Mouse (Mus musculus) MN1 (cell line): ENCODE measurements around the gene Bmp7.

Experiments
- DNase-seq: peaks from one replicate; pipeline ENCODE4 v3.0.0-alpha.2; 2016; ENCODE audit warnings: low spot score

Gene Bmp7

DNA sequence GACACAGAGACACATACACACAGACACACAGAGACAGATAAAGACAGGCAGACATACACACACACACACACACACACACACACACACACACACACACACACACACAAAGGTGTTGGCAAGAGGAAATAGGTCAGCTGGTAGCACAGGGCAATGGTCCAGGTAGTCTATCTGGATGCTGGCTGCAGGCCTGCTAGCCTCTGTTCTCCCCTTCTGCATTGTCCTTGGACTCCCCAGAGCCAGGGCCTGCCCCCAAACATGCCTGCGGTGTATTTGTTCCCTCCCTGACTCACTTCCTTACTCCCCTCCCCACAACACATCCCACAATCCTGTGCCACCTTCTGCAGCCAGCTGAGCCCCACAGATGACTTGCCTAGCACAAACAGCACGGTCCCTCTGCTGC is 86.0 kb downstream of the Bmp7 start:
- peak; percentile 50 for DNase-seq

DNA sequence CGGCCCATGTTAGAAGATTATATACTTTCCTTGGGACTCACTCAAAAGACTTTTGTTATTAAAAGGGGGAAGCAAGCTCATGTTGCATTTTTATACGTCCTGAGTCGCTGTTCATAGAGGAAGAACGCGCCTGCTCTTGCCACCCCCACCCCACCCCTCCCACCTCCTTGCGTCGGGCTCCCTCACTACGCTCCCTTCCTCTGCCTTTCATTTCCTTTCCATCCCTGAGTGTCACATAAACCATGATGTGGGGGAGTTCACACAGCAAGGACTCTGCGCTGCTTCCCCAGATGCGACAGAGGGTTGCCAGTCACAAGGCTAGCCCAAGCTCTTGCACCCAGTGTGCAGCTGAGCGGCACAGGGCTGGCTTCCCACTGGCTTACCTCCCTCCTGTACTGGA is 88.3 kb downstream of the Bmp7 start:
- DNase-seq, result no peak

DNA sequence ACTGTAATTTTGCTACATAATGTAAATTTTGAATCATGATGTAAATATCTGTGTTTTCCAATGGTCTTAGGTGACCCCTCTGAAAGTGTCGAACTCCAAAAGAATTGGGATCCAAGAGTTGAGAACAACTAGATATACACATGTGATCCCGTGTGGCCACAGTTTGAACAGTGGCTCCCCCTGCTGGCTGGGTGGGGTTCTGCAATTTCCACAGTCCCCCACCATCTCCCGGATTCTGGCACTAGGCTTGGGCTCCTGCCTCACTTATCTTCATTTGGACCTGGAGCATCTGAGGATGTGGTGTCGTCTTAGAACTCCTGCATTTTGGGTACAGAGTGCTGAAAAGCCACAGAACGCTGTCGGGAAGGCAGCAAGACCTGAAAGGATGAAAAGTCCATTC is 91.9 kb downstream of the Bmp7 start:
- no peak for DNase-seq

DNA sequence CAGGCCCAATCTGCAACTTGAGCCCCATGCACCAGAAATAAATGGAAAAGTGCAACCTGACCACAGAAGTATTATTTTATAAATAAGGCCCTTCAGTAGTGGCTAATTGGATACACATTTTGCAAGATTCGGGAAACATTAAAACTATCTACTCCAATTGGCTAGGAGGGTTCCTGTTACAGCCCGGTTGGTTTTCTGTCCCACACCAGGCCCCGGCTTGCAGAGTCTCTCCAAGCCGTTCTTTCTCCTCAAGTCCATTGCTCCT is 93.9 kb downstream of the Bmp7 start:
- DNase-seq, result no peak

DNA sequence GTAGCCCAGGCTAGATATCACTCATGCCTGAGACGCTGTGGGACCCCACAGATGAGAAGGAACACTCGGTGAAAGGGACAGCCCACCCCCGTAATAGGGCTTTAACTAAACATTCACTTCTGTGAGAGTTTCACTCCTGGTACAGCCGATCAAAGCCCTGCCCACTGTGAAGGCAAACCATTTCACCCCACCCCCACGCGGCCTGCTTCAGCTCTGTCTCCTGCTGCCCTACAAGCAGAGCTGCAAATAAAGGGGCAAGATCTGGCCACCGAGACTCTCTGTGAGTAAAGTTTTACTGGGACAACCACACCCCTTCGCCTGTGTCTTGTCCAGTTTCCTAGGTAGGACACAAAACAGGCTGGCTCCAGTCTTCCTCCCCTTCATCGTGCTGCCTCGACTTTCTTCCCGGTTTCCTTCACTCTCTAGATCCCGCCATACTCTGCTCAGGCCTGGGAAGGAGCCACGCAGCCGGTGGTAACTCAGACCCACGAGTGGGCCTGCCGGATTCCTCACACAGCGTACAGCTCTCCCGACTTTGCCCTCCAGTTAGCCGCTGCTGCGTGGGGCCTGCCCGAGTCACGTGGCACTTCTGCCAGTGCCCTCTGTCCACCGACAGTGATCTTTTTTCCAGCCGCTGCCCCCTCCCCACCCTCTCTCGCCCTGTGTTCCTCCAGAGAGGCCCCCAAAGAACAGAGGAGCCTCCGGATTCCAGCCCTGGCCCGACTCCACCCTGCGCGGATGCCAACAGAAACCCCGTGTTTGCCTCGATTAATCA is 94.4 kb downstream of the Bmp7 start:
- no peak for DNase-seq

DNA sequence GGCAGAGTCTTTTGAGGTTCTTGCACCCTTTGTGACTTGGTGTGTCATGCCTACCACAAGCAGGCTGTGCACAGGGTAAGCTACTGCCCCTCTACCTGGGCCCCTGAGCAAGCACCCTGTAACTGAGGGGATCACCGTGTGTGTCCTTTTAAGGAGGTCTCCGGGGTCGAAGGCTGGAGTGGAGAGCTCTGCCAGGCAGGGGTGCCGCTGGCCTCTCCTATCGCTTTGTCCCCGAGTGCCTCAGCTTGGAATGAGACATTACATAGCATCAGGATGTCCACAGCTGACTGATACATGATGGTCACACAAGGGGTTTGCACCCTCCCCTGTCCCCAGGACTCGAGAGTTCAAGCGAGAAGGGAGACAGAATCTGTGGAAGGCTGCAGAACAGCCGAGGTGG is 96.2 kb downstream of the Bmp7 start:
- DNase-seq, result no peak

DNA sequence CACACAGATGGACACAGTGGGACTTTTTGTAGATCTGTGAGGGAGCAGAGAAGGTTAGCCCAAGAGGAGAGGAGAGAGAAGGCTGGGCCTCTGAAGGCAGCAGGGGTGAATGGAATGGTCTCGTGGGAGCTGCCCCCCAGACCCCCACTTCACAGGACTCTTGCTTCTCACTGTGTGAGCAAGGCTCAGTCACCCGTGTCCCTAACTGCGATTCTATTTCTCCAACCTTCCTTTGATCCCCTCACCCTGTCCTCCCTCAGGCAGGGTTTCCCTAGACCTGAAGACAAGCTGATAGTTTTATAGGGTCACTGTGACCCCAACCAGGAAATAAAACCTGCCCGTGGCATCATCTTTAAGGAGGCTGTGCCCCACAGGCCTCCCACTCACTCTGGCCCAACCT is 97.8 kb downstream of the Bmp7 start:
- no peak for DNase-seq

DNA sequence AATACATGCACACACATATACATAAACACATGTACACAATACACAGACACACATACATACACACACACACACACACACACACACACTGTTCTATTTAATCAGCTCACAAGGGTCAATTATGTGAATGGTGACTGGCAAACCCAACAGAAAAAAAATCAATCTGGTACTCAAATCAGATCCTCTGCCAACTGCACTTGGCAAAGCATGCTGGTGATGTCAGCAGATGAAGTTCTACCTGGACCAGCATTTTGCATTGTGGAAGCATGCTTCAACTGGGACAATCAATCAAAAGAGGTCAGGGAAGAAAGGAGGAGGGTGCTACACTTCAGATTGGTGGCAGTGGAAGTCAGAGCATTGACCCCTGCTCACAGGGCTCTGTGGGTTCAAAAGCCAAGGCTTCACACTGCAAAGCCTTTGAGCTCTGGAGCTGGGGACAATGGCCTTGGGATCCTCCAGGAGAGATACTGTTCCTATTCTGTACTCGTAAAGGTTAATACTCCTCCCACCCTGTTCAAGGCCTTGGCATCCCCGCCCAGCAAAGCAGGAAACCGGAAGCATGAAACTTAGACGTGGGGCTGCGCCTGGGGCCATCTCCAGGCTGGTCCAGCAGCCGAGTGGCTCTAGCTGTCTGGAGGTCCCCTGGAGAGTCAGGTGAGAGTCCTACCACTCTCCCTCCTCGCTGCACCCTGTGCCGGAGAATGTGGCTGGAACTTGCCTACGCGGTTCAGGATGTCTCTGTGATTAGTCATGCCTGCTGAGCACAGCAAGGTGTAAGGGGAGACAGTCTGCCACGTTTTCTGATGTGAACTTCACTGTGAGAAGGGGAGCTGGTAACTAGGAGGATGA is 99.0 kb downstream of the Bmp7 start:
- peak; percentile 18 for DNase-seq

DNA sequence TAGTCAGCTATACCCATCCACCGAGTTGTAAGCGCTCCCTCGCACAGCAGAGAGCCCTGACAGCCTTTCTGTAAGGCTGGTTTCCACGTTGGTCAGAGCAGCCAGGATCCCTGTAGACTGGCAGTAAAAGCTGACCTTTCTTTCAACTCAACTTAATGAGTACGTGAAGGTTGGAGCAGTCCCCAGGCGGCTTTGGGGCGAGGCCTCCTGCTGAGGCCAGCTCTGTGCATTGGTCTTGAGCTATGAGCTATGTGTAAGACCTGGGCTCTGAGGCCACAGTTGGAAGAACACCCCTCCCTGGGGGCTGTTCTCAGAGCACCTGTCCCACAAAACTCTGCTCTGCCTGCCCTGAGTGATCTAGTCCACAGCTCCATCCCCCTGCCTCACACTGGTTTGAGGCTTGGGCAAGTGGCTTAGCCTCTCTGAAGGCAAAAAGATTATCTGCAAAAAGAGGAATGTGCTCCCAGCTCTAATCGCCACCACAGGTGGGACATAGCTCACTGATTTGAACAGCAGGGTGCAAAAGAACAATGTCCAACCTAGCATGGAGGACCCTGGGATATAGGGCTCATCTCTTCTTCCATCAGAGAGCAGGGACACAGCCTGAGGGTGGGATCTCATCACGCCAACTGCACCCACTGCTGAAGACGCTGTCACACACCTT is 100.7 kb downstream of the Bmp7 start:
- no peak for DNase-seq

DNA sequence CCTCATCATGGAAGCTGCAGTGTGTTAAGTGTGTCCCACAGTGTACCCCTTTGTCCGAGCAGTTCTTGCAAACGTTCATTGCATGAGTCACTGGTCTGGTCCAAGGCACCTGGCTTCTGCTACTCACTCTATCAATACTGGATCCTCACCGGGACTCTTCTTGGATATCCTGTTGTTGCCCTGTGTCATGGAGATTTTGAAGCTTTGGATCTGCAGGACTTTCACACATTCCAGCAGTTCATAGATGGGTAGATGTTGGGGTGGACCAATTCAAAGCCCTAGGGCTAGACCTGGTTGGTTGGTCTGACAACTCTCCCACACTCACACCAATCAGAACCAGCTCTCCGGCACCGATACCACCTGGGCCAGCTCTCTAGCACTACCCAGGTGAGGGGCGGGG is 103.6 kb downstream of the Bmp7 start:
- no peak for DNase-seq

DNA sequence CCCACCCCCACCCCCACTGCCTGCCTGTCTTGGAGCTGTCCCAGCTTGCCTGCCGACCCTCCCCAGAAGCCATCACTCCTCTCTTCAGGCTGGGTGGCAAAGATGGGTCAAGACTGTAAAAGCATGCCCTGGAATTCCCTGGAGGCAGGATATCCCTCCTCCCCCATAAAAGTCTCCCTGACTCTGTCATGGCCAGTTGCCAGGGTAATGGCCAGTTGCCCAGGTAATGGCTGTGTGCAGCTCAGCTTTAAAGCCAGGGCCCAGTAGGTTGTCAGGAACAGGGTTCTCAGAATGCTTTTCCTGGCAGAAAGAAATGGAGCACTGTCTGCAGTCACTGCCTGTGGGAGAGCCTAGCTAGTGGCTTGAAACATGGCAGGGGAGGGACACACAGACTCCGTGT is 106.9 kb downstream of the Bmp7 start:
- peak; percentile 80 for DNase-seq

DNA sequence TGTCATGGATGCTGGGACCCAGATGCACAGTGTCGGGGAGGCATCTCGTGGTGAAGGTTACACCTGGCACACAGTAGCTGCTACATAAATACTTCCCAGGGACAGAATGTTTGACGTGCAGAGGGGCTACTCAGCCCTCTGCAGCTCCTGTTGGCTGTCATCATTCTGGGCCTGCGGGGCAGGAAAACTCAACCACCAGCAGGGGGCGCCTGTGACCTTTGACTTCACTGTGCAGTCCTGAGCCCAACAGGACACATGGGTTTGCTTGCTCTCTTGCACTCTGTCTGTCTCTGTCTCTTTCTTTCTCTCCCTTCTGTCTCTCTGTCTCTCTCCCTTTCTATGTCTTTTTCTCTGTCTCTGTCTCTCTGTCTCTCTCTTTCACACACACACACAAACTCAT is 108.4 kb downstream of the Bmp7 start:
- peak; percentile 83 for DNase-seq

DNA sequence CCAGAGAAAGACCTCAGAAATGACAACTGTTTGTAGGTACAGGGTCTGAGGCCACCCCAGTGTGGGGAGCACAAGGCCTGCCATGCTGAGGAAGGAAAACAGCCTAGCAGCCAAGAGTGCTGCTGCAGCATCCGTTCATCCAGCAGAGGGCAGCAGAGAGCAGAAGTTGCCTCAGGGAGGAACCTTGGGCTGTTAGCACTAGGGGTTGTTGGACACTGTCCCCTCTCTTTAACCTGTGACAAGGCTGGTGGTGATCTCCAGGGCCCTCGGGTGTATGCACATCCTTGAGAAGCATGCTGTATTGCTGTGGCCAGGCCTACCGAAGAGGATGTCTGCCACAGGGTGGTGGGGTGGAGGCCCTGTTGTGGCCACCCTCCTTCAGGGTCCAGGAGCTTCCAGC is 109.0 kb downstream of the Bmp7 start:
- DNase-seq, result peak; percentile 89

DNA sequence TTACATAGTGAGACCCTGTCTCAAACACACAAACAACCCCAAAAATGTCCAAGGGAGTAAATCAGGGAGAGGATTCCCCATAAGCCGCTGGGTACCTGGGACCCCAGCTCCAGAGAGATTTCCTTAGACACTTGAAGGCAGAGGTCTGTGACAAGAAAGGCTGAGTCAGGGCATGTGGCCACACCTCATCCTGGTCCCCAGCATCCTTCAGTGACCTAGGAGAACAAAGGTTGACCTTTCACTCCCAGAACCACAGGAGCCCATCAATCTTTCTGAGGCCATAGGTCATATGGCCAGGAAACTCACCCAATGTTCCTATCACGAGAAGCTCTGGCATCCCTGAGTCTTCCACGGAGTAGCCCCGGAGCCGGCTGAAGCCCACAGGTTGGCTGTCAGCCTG is 111.9 kb downstream of the Bmp7 start:
- no peak for DNase-seq

DNA sequence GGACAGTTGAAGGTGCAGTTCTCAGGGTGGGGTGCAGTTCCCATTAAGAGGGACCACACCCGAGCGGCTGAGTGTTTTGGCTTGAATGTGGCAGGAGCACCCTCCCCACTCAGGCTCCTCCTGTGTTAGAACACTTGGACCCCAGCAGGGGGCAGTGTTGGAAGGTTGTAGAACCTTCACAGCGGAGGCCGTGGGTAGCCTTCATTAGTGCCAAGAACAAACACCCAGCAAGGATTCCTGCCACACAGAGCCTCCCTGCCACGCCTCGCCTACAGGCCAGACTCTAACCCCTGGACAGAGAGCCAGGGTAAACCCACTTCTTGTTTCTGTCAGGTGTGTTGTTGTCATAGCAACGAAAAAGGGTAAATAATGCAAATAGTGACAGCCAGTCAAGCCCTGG is 112.6 kb downstream of the Bmp7 start:
- DNase-seq, result peak; percentile 74

DNA sequence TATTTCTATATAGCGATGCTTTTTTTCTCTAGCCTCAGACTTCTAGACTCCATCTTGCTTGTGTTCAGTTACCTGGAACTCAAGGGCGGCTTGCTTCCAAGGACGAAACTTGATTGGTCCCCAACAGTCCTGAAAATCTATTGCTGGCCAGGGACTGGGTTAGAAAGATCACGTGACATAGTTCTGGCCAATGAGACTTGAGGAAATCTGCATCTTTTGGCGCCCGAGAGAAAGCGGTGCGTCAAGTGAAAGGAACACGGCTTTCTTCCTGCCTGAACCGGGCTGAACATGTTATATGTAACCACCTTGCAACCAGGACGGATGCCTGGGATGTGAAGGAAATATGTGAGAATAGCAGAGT is 114.4 kb downstream of the Bmp7 start:
- no peak for DNase-seq

DNA sequence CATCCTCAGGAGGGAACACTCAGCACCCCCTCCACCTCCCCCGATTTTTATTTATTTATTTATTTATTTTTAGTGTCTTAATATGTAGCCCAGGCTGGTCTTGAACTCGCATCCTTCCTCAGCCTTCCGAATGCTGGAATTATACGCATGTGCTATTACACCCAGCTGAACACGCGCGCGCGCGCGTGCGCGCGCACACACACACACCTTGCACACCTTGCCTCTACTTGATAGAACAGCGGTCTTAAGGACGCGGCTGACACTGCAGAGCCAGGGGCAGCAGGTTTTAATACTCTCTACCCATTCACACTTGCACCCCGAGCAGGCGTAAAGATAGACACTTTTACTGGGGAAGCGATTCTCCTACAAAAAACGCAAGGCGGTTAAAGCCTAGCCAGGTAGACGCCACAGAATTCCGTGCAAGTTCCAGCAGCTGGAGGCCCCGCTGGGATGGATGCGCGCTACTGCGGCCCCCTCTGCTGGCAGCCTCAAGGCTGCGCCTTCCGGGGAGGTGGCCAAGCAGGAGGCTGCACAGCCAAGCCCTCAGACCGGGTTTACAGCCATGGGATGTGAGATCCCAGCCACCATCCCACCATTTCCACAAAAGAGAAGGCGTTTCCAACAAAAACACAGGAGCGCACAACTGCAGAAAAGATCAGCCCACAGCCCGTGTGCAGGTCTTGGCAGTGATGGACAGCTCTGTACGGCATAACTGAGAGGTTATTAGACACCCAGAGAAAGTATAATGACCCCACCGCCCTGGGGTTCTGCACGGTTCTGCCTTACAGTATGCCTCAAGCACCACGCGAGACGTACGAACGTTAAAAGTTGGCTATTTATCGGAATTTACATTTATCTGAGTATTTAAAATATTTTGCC is 115.0 kb downstream of the Bmp7 start:
- DNase-seq, result peak; percentile 16

DNA sequence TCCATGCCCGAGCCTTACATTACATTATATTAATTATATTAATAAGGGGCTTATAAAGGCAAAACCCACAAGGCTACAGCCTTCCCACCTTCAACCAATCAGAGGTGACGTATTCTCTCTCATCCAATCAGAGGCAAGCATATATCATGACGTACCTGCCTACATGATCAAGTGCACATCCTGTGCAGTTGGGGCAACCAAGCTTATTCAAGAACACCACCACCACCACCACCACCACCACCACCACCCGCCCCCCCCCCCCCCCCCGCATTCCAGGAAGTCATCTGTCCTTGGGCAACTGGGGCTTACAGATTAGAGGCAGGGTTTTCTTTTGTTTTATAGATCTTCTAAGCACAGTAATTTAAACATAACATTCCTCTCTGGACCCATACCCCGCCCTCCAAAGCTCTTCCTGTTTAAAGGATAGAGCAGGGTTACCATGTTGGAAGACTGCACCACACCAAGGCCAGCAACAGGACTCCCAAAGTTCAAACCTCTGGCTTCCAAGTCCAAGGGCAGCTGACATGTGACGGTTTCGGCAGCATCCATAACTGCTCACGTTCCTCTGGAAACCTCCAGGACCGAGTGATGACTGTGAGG is 121.4 kb downstream of the Bmp7 start:
- no peak for DNase-seq
